Mouse (Mus musculus): ENCODE results near the gene Gm20696.

Gene Gm20696

GRCm38 (mm10) chr6:99519806-99520675, 146.6 kb downstream of the Gm20696 start:
- peak; percentile 59 for DNase-seq (ENCODE audit: low spot score)

- DNase-seq (ENCODE audit: low spot score), result no peak
Measured at GRCm38 (mm10) chr6:99519052-99519451, 147.5 kb downstream of the Gm20696 start.

- no peak for DNase-seq (ENCODE audit: low spot score)
Measured at GRCm38 (mm10) chr6:99515667-99516199, 150.9 kb downstream of the Gm20696 start.

- DNase-seq (ENCODE audit: low spot score), result no peak
Measured at GRCm38 (mm10) chr6:99511862-99512261, 154.7 kb downstream of the Gm20696 start.

- DNase-seq (ENCODE audit: low spot score), result no peak
Measured at GRCm38 (mm10) chr6:99509189-99509592, 157.4 kb downstream of the Gm20696 start.

GRCm38 (mm10) chr6:99506816-99507215, 159.8 kb downstream of the Gm20696 start:
- DNase-seq (ENCODE audit: low spot score), result no peak

- DNase-seq (ENCODE audit: low spot score), result no peak
Measured at GRCm38 (mm10) chr6:99503741-99504140, 162.9 kb downstream of the Gm20696 start.

GRCm38 (mm10) chr6:99502727-99503126, 163.9 kb downstream of the Gm20696 start:
- DNase-seq (ENCODE audit: low spot score), result no peak

GRCm38 (mm10) chr6:99502314-99502713, 164.3 kb downstream of the Gm20696 start:
- no peak for DNase-seq (ENCODE audit: low spot score)

- no peak for DNase-seq (ENCODE audit: low spot score)
Measured at GRCm38 (mm10) chr6:99500570-99501270, 165.9 kb downstream of the Gm20696 start.

- no peak for DNase-seq (ENCODE audit: low spot score)
Measured at GRCm38 (mm10) chr6:99498082-99498481, 168.5 kb downstream of the Gm20696 start.

- DNase-seq (ENCODE audit: low spot score), result no peak
Measured at GRCm38 (mm10) chr6:99496114-99496513, 170.5 kb downstream of the Gm20696 start.

GRCm38 (mm10) chr6:99492937-99493336, 173.7 kb downstream of the Gm20696 start:
- DNase-seq (ENCODE audit: low spot score), result no peak

GRCm38 (mm10) chr6:99491979-99492544, 174.5 kb downstream of the Gm20696 start:
- DNase-seq (ENCODE audit: low spot score), result no peak

- no peak for DNase-seq (ENCODE audit: low spot score)
Measured at GRCm38 (mm10) chr6:99491146-99491545, 175.5 kb downstream of the Gm20696 start.

GRCm38 (mm10) chr6:99489900-99490648, 176.5 kb downstream of the Gm20696 start:
- no peak for DNase-seq (ENCODE audit: low spot score)

GRCm38 (mm10) chr6:99489423-99489822, 177.2 kb downstream of the Gm20696 start:
- DNase-seq (ENCODE audit: low spot score), result no peak

- DNase-seq (ENCODE audit: low spot score), result no peak
Measured at GRCm38 (mm10) chr6:99485884-99486640, 180.5 kb downstream of the Gm20696 start.

- DNase-seq (ENCODE audit: low spot score), result peak; percentile 59
Measured at GRCm38 (mm10) chr6:99485217-99485883, 181.2 kb downstream of the Gm20696 start.

- DNase-seq (ENCODE audit: low spot score), result no peak
Measured at GRCm38 (mm10) chr6:99484884-99485216, 181.7 kb downstream of the Gm20696 start.

All from testis, postnatal 10 days (tissue).